Mouse (Mus musculus): ENCODE data around the gene Rec8.

The Rec8 gene

DNA sequence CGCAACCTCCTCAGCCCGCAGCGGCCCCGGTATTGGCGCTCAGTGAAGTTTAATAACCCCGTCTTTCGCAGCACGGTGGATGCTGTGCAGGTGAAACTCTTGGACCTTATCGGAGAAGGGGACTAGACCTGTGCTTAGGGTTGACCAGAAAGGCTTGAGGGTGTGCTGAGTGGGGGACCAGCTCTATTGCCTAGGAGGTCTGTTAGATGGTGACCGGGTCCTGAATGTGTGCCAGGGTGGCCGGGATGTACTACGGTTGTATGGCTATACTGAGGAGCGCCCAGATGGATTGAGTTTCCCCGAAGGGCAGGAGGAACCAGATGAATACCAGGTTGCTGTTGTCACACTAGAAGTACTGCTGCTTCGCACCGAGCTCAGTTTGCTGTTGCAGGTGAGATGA, 25.6 kb upstream of the Rec8 start:
- peak in 1 of 2 experiments; percentile 25 for DNase-seq (ENCODE audit: low spot score in 2 of 2)

GRCm38 (mm10) chr14:55596036-55596690, 21.7 kb upstream of the Rec8 start:
- DNase-seq (ENCODE audit: low spot score in 2 of 2) = no peak

DNA sequence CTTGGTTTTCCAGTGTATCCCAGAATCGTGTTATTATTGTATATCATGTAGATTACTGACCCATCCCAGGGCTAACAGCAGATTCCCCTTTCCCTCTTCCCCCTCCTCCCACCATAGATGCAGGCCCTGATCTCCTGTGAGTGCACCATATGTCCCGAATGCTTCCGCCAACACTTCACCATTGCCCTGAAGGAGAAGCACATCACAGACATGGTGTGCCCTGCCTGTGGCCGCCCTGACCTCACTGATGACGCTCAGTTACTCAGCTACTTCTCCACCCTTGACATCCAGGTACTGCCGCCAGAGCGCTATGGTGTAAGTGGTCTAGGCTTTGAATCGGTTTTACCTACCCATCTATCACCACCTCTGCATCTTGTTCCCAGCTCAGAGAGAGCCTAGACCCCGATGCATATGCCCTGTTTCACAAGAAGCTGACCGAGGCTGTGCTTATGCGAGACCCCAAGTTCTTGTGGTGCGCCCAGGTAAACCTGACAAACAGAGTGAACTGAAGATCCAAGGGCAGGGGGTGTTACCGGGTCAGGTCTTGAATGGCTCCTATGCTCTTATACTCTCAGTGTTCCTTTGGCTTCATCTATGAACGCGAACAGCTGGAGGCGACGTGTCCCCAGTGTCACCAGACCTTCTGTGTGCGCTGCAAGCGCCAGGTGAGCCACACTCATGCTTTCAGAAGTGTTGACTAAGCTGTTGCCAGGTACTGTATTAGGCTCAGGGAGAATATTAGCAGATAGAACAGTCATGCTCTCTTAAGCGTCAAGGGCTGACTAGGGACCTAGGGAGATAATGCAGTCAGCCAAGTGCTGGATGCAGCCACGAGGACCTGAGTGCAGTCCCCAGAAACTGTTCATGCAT, 19.1 kb upstream of the Rec8 start:
- DNase-seq (ENCODE audit: low spot score in 2 of 2) = no peak

- no peak for DNase-seq (ENCODE audit: low spot score in 2 of 2)
Observed at GRCm38 (mm10) chr14:55603271-55603632, 14.6 kb upstream of the Rec8 start, which contains the start of gene Irf9. Gene Irf9 (plus strand): TSS chr14:55603571.

DNA sequence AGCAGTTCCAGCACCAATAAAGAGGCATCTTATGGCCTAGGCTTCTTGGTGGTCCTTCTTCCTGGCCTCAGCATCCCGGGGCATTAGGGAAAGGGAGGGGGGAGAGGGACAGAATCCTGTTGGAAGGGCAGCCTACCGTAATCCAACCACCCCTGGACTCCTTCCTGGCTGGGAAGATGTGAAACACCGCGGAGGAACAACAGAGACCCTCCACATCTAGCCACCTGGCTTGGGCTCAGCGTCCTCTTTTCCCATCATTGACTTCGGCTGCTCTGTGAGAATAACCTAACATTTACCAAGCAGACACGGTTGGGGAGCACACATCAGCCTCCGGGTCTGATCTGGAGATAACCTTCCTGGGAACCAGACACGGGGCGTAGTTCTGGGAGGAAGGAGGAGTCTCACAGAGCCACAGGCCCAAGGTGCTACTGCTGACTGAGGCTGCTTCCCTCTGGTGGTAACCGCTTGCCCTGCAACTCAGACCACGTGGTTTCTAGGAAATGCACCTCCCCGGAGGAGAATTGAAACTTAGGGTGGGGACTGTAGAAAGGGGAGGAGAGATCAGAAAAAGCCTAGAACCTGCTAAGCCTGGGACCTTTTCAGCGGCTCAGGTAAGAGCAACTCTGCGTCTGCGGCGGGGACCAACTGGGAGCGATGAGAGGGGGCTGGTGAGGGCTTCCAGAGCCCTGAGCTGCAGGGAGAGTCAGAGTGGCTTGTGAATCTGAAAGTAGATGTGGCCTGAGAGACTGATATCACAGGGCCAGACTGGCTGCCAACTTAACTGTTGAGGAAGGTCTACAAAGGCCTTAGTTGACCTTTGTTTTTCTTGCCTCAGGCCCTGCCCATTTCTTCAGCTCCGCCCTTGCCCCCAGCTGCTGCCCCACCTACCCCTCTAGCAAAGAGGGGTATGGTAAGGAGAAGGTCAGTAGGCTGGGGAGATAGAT, 13.9 kb upstream of the Rec8 start:
- DNase-seq (ENCODE audit: low spot score in 2 of 2) = peak; percentile 84 to 89

GRCm38 (mm10) chr14:55604823-55605222, 13.0 kb upstream of the Rec8 start:
- DNase-seq (ENCODE audit: low spot score in 2 of 2) = no peak

DNA sequence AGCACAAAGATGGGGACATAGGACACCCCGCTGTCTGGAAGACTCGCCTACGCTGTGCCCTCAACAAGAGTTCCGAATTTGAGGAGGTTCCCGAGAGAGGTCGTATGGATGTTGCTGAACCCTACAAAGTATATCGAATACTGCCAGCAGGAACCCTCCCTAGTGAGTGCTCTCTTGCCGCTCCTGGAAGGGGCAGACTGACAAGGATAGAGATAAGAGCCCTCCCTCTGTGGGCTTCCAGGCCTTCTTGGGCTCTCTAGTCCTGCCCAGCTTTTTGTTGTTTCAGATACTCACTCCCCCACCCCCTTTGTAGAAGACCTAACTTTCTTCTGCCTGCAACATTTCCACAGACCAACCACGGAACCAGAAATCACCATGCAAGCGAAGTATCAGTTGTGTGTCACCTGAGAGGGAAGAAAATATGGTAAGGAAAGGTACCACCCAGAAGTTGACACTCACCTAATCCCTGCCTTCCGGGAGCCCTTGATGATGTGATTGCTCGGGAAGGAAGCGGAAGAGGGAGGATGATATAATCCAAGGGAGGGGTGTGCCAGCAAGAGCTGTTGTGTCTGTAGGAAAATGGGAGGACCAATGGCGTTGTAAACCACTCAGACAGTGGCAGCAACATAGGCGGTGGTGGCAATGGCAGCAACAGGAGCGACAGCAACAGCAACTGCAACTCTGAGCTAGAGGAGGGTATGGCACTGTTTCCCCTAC, 11.9 kb upstream of the Rec8 start:
- DNase-seq (ENCODE audit: low spot score in 2 of 2) = no peak

DNA sequence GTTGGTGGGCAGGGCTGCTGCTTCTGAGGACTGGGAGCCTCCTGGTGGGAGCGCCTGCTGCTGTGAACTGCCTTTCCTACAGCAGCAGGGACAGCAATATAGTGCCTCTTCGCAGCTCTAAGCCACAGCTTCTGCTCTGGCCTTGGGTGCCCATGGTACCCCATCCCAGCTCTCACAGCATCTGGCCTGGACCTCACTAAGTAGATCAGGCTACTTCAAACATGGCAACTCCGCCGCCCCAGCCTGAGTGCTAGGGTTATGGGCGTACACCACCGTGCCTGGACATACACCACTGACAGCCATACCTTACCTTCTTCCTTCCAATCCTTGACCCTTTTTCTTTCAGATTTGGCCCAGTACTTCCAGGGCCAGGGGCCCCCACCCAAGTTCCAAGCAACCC, 9.5 kb upstream of the Rec8 start:
- no peak for DNase-seq (ENCODE audit: low spot score in 2 of 2)

DNA sequence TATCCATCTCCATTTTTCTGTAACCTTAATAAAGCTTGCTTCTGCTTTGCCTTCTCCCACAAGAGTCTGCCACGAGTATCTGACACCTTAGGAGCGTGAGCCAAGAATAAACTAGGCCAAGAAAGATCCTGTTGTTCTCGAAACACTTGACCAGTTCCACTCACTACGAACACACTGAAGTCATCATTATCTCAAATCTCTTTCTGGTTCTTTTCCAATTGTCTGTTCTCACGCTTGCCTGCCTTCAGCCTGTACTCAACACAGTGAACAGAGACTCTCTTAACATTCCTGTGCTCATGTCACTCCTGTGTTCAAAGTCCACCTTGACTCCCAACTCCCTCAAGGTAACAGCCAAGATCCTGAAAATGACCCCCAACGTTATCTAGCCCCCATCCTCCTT, 4.5 kb upstream of the Rec8 start:
- DNase-seq (ENCODE audit: low spot score in 2 of 2) = no peak

DNA sequence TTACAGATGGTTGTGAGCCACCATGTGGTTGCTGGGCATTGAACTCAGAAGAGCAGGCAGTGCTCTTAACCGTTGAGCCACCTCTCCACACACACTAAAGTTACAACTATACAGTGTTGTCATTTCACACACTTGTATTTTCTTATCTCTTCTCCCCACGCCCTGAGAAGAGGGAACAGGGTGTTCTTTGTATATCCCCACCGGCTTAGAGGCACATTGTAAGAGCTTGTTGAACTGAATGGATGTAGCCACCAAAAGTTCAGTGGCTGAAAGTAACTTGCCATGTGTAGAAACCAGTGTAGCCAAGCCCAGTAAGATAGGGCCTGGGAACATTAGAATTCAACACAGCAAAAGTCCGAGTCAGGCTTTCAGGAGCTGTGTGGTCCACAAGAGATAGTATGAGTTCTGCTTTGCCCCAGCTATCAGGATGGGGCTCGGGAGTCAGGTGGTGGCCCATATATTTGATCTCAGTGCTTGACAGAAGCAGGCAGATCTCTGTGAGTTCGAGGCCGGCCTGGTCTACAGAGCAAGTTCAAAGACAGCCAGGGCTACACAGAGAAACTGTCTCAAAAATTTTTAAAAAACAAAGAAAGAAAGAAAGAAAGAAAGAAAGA, 3.2 kb upstream of the Rec8 start:
- DNase-seq (ENCODE audit: low spot score in 2 of 2) = no peak

GRCm38 (mm10) chr14:55615876-55616275, 2.0 kb upstream of the Rec8 start:
- no peak for DNase-seq (ENCODE audit: low spot score in 2 of 2)

- DNase-seq (ENCODE audit: low spot score in 2 of 2) = no peak
Observed at GRCm38 (mm10) chr14:55616844-55617243, 993 bp upstream of the Rec8 start.

GRCm38 (mm10) chr14:55618486-55619195, 804 bp downstream of the Rec8 start:
- DNase-seq (ENCODE audit: low spot score in 2 of 2) = no peak

- no peak for DNase-seq (ENCODE audit: low spot score in 2 of 2)
Observed at GRCm38 (mm10) chr14:55628077-55628827, 10.4 kb downstream of the Rec8 start.

GRCm38 (mm10) chr14:55629312-55629711, 11.5 kb downstream of the Rec8 start:
- DNase-seq (ENCODE audit: low spot score in 2 of 2) = peak in 1 of 2 experiments; percentile 47

- DNase-seq (ENCODE audit: low spot score in 2 of 2) = peak; percentile 16 to 66
Observed at GRCm38 (mm10) chr14:55634874-55635522, 17.2 kb downstream of the Rec8 start.

DNA sequence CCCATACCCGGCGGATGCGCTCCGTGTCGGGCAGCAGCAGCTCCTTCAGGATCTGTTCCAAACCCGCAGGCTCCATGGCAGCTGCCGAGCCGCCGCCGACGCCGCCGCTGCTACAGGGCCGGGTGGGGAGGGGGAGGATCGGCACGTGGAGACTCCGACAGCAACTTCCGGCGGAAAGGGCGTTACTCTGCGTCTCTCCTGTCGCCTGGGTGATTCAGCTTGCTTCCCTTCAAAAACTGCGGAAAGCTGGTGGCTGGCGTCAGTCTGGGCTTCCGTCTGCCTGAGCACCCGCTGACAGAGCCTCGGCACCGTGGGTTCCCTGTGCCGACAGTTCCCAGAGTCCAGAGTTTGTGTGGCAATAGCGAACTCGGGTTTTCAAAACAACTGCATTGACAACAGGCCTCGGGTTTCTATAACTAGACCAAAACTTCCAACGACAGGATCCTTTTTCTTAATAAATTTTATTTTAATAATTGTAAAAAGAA, 17.7 kb downstream of the Rec8 start, which contains the start of gene Ipo4:
Gene Ipo4 (minus strand): TSS at position 435 of the 485 bp plus-strand sequence.
- DNase-seq (ENCODE audit: low spot score in 2 of 2) = peak in 1 of 2 experiments; percentile 81

DNA sequence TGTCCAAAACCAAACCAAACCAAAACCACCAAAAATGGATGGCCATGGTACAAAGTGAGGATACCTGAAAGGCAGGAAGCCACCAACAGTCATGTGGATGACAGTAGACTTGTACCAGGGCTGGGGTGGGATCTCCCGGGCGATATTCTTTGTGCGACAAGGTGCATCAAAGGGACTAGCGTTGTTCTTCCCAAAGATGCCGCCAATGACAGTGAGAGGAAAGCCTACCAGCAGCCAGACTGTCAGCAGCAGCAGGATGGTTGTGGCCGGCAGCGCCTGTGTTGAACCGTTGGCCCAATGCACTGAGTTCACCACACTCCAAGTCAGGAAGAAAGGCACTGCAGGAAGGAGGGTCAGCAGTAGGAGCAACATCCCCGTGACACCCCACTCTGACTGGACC, 20.0 kb downstream of the Rec8 start, which contains the start of gene Gm49378:
Gene Gm49378 (minus strand): TSS at position 101 of the 400 bp plus-strand sequence.
- DNase-seq (ENCODE audit: low spot score in 2 of 2) = no peak

DNA sequence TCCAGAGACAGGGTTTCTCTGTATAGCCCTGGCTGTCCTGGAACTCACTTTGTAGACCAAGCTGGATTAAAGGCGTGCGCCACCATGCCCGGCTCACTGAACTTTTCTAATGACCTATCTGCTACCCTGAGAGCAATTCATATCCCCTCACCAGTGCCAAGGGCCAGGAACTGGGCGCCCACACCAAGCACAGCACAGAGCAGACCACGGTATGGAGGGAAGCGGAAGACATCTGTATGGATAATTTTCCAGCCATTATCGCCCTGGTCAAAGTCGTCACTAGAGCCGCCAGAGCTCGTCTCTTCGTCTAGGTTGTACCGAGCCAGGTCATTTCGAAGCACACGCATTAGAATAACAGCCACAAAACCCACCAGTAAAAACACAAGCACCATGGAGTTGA, 23.0 kb downstream of the Rec8 start:
- no peak for DNase-seq (ENCODE audit: low spot score in 2 of 2)
